Mouse (Mus musculus) embryonic facial prominence, embryonic 13.5 days (tissue): ENCODE measurements around the gene Nphp4. TPM values are rescaled to one million over a fixed set of nuclear protein-coding genes. Genes with fewer than 3 reads are reported as not detected.

Source experiments
- polyA plus RNA-seq: library from polyadenylated mRNA; unstranded; fragments of >200 nt; fragmentation: Nextera tagmentation; extraction: Ambion mirVana; gene quantifications from 2 replicates; pipeline ENCODE4 v1.2.1, GENCODE M21; 2015

Gene Nphp4
- polyA plus RNA-seq, 1 experiment from 2014 or later, result 2.8 TPM

Other genes starting within 250 kb of the Nphp4 start
- 11.1 TPM in 2 replicates for gene Gpr153, start 202.5 kb upstream of the Nphp4 start, polyA plus RNA-seq
- gene Hes3, start 185.0 kb upstream of the Nphp4 start, polyA plus RNA-seq, result not detected in 2 replicates
- 23.5 and 26.6 TPM in 2 replicates for gene Icmt, start 179.5 kb upstream of the Nphp4 start, polyA plus RNA-seq
- gene Rnf207, start 157.7 kb upstream of the Nphp4 start, polyA plus RNA-seq, result 0.72 and 1.3 TPM in 2 replicates
- 447 and 449 TPM in 2 replicates for gene Rpl22, start 151.0 kb upstream of the Nphp4 start, polyA plus RNA-seq
- gene Chd5, start 138.1 kb upstream of the Nphp4 start, polyA plus RNA-seq, result 2.5 and 2.6 TPM in 2 replicates
- gene Kcnab2, start 1.2 kb downstream of the Nphp4 start, polyA plus RNA-seq, result 9.2 and 9.6 TPM in 2 replicates